Mouse (Mus musculus): Measurements from ENCODE around the gene Sec24d. TPM values are rescaled to one million over a fixed set of nuclear protein-coding genes. Genes with fewer than 3 reads are reported as not detected.
A peak's percentile ranks its signal among the peaks of the same experiment; 100 is the strongest.

Sec24d gene
- total RNA-seq (2014; rRNA removed): 46.4 and 56.7 TPM in 2 replicates
- 71.9 and 89.7 TPM in 2 replicates for polyA plus RNA-seq (2012; rRNA removed)

- Histone ChIP-seq H3K9ac (ENCODE audit: low read depth, low read length) (peak within 1 kb of the TSS; percentile 94), H3K27me3 (ENCODE audit: control insufficient read depth, insufficient read depth, low read length) (no peaks in the 10 kb centered on the region), H3K79me2 (ENCODE audit: control insufficient read depth, insufficient read depth, low read length) (peaks cover 19% of the 10 kb centered on the region), H3K4me1 (ENCODE audit: control insufficient read depth, insufficient read depth, low read length) (peaks cover 8% of the 10 kb centered on the region), H3K27ac (replicated peaks; ENCODE audit: insufficient read depth, low read depth, low read length) (peak within 1 kb of the TSS; percentile 95), H3K4me3 (ENCODE audit: insufficient read depth, low read depth, low read length) (peak within 1 kb of the TSS; percentile 88), H3K36me3 (ENCODE audit: control insufficient read depth, insufficient read depth, low read length) (peaks cover 22% of the 10 kb centered on the region)
- WGBS: 1% methylated on average over 68 of the region's 68 CpGs
- TF ChIP-seq POLR2A (IDR thresholded peaks at IDR 0.05; ENCODE audit: extremely low read depth, insufficient read depth, low read length): peak; percentile 75
- TF ChIP-seq CTCF (IDR thresholded peaks at IDR 0.05; ENCODE audit: low read depth, low read length): no peak
- peak; percentile 91 for DNase-seq (ENCODE audit: extremely low read depth, low read depth, low spot score)
These were observed at the start of gene Sec24d for GRCm38 (mm10) chr3:123266753-123267651. TSS of gene Sec24d (plus strand) at chr3:123267455.

- TF ChIP-seq CTCF (IDR thresholded peaks at IDR 0.05; ENCODE audit: low read depth, low read length) (no peak), POLR2A (IDR thresholded peaks at IDR 0.05; ENCODE audit: extremely low read depth, insufficient read depth, low read length) (no peak)
- no peaks in the 10 kb centered on the region for H3K79me2 ChIP-seq (ENCODE audit: control insufficient read depth, insufficient read depth, low read length)
- no peaks in the 10 kb centered on the region for H3K4me1 ChIP-seq (ENCODE audit: control insufficient read depth, insufficient read depth, low read length)
- H3K36me3 ChIP-seq (ENCODE audit: control insufficient read depth, insufficient read depth, low read length): no peaks in the 10 kb centered on the region
- H3K27me3 ChIP-seq (ENCODE audit: control insufficient read depth, insufficient read depth, low read length): no peaks in the 10 kb centered on the region
- H3K27ac ChIP-seq (replicated peaks; ENCODE audit: insufficient read depth, low read depth, low read length): no peak overlapping the region
- WGBS: 56% methylated on average over 6 of the region's 6 CpGs
- no peak for DNase-seq (ENCODE audit: extremely low read depth, low read depth, low spot score)
- H3K9ac ChIP-seq (ENCODE audit: low read depth, low read length): no peak overlapping the region
- H3K4me3 ChIP-seq (ENCODE audit: insufficient read depth, low read depth, low read length): no peak overlapping the region
These were observed 48.6 kb upstream of the Sec24d start for GRCm38 (mm10) chr3:123218646-123219045.

GRCm38 (mm10) chr3:123227276-123227675 is 40.0 kb upstream of the Sec24d start:
- H3K9ac ChIP-seq (ENCODE audit: low read depth, low read length): no peak overlapping the region
- no peaks in the 10 kb centered on the region for H3K79me2 ChIP-seq (ENCODE audit: control insufficient read depth, insufficient read depth, low read length)
- no peaks in the 10 kb centered on the region for H3K4me1 ChIP-seq (ENCODE audit: control insufficient read depth, insufficient read depth, low read length)
- H3K27ac ChIP-seq (replicated peaks; ENCODE audit: insufficient read depth, low read depth, low read length): no peak overlapping the region
- H3K27me3 ChIP-seq (ENCODE audit: control insufficient read depth, insufficient read depth, low read length): no peaks in the 10 kb centered on the region
- no peak overlapping the region for H3K4me3 ChIP-seq (ENCODE audit: insufficient read depth, low read depth, low read length)
- TF ChIP-seq POLR2A (IDR thresholded peaks at IDR 0.05; ENCODE audit: extremely low read depth, insufficient read depth, low read length): no peak
- TF ChIP-seq CTCF (IDR thresholded peaks at IDR 0.05; ENCODE audit: low read depth, low read length): no peak
- DNase-seq (ENCODE audit: extremely low read depth, low read depth, low spot score): no peak
- WGBS: 91% methylated on average over 3 of the region's 3 CpGs
- no peaks in the 10 kb centered on the region for H3K36me3 ChIP-seq (ENCODE audit: control insufficient read depth, insufficient read depth, low read length)

GRCm38 (mm10) chr3:123231639-123232038 is 35.6 kb upstream of the Sec24d start:
- H3K9ac ChIP-seq (ENCODE audit: low read depth, low read length): no peak overlapping the region
- H3K27me3 ChIP-seq (ENCODE audit: control insufficient read depth, insufficient read depth, low read length): no peaks in the 10 kb centered on the region
- H3K36me3 ChIP-seq (ENCODE audit: control insufficient read depth, insufficient read depth, low read length): no peaks in the 10 kb centered on the region
- no peak for TF ChIP-seq POLR2A (IDR thresholded peaks at IDR 0.05; ENCODE audit: extremely low read depth, insufficient read depth, low read length)
- no peak for TF ChIP-seq CTCF (IDR thresholded peaks at IDR 0.05; ENCODE audit: low read depth, low read length)
- 90% methylated on average over 2 of the region's 2 CpGs for WGBS
- H3K27ac ChIP-seq (replicated peaks; ENCODE audit: insufficient read depth, low read depth, low read length): no peak overlapping the region
- H3K4me1 ChIP-seq (ENCODE audit: control insufficient read depth, insufficient read depth, low read length): no peaks in the 10 kb centered on the region
- no peak overlapping the region for H3K4me3 ChIP-seq (ENCODE audit: insufficient read depth, low read depth, low read length)
- H3K79me2 ChIP-seq (ENCODE audit: control insufficient read depth, insufficient read depth, low read length): no peaks in the 10 kb centered on the region
- DNase-seq (ENCODE audit: extremely low read depth, low read depth, low spot score): no peak

- DNase-seq (ENCODE audit: extremely low read depth, low read depth, low spot score): peak; percentile 65
- no peak overlapping the region for H3K9ac ChIP-seq (ENCODE audit: low read depth, low read length)
- no peak overlapping the region for H3K4me3 ChIP-seq (ENCODE audit: insufficient read depth, low read depth, low read length)
- no peaks in the 10 kb centered on the region for H3K36me3 ChIP-seq (ENCODE audit: control insufficient read depth, insufficient read depth, low read length)
- no peak overlapping the region for H3K27ac ChIP-seq (replicated peaks; ENCODE audit: insufficient read depth, low read depth, low read length)
- H3K27me3 ChIP-seq (ENCODE audit: control insufficient read depth, insufficient read depth, low read length): no peaks in the 10 kb centered on the region
- TF ChIP-seq CTCF (IDR thresholded peaks at IDR 0.05; ENCODE audit: low read depth, low read length) (peak; percentile 39; the same call in 1 of the 2 replicates), POLR2A (IDR thresholded peaks at IDR 0.05; ENCODE audit: extremely low read depth, insufficient read depth, low read length) (no peak)
- no peaks in the 10 kb centered on the region for H3K79me2 ChIP-seq (ENCODE audit: control insufficient read depth, insufficient read depth, low read length)
- H3K4me1 ChIP-seq (ENCODE audit: control insufficient read depth, insufficient read depth, low read length): no peaks in the 10 kb centered on the region
- WGBS: 46% methylated on average over 16 of the region's 16 CpGs
These were observed 32.9 kb upstream of the Sec24d start for GRCm38 (mm10) chr3:123234191-123234836.

All from liver, adult 2 months (tissue).